Mouse (Mus musculus): ENCODE measurements around the gene Foxf2.

Gene Foxf2

GRCm38 (mm10) chr13:31625333-31626101 lies at the start of gene Foxf2:
Gene Foxf2 (plus strand): TSS chr13:31625816.
- DNase-seq (ENCODE audit: low spot score) = peak; percentile 37

DNA sequence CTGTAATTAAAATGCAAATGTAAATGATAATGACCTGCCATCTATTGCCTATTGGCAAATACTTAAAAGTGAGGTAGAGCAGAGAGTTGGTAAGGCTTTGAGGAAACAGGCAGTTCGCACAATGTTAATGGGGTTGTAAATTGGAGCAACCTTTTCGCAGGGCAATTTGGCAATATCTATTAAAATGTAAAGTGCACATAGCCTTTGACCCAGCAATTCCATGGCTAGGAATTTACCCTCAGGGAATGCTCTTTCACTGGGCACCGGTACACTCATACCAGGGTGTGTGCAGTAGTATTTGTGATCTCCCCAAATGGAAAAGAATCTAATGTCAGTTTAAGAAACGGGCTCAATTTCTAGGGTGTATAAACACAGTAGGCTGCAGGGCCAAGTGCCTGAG lies 48.9 kb upstream of the Foxf2 start:
- no peak for DNase-seq (ENCODE audit: low spot score)

- no peak for DNase-seq (ENCODE audit: low spot score)
Observed at GRCm38 (mm10) chr13:31577576-31577975, 48.0 kb upstream of the Foxf2 start.

GRCm38 (mm10) chr13:31578389-31578788 lies 47.2 kb upstream of the Foxf2 start:
- no peak for DNase-seq (ENCODE audit: low spot score)

- peak; percentile 53 for DNase-seq (ENCODE audit: low spot score)
Observed at GRCm38 (mm10) chr13:31579866-31580265, 45.8 kb upstream of the Foxf2 start.

DNA sequence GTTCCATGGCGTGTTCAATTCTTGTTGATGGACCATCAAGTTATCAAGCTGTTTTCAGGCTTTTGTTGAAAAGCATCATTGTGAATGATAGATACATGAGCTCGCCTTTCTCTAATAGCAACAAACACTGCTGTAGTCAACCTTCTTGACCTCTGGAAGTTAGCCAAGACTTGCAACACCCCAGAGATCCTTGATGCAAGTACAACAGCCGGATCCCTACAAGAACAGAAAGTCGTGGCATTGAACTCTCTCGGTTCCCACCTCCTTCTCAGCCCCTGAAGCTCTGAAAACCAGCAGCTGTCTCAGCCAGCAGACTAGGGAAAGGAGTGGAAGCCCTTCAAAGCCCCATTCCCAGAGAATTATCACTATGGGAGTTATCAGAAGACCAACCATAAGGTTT lies 38.3 kb upstream of the Foxf2 start:
- no peak for DNase-seq (ENCODE audit: low spot score)

- DNase-seq (ENCODE audit: low spot score) = no peak
Observed at GRCm38 (mm10) chr13:31599576-31599975, 26.0 kb upstream of the Foxf2 start.

- no peak for DNase-seq (ENCODE audit: low spot score)
Observed at GRCm38 (mm10) chr13:31603964-31604363, 21.7 kb upstream of the Foxf2 start.

DNA sequence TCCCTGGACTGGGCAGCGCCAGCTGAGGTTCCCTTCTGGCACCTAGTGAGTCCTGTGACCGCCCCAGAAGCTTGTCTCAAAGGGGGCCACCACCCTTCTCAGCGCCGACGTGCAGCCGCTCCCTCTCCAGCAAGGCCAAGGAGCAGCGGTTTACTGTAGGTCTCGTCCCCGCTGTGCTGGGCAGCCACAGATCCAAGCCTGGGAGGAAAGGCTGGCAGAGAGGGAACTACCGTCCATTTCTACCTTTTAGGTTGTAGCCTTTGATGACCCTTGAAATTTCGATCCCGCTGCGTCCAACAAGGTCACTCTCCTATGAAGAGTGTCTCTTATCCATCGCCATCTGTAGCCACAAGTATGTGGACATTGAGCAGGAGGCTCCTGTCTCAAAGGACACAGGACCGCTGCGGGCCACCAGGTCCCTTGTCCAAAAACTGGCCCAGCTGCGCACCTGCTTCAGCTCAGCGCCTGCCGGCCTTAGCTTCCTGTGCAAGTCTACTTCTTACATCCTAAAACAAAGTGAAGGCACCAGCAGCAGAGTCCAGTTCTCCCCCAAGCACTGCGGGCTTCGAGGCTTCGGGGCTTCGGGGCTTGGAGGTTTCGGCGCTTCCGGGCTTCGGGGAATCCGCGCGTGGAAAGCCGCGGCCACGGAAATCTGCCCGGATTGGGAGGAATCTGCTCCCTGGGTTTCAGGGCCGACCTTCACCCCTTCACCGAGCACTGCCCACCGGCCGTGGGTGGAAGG lies 10.7 kb upstream of the Foxf2 start:
- no peak for DNase-seq (ENCODE audit: low spot score)

GRCm38 (mm10) chr13:31615561-31616165 lies 10.0 kb upstream of the Foxf2 start:
- DNase-seq (ENCODE audit: low spot score) = no peak

DNA sequence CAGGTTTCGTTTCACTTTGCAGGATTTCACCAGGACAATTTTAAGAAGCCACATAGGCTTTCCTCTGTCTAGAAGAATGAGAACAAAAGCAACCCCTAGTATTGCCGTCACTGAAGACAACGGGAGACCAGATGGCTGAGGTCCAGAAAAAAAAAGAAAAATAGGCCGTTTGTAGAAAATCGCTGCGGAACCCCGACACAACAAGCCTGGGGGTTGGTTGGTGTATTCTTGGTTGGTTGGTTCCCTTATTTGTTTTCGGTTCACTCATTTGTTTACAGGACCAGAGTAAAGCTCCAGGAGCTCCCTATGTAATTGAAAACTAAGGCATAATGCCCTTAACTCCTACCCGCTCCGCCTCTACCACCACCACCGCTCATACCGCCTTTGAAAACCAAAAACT lies 7.6 kb upstream of the Foxf2 start:
- no peak for DNase-seq (ENCODE audit: low spot score)

GRCm38 (mm10) chr13:31618416-31618815 lies 7.2 kb upstream of the Foxf2 start:
- peak; percentile 82 for DNase-seq (ENCODE audit: low spot score)

- no peak for DNase-seq (ENCODE audit: low spot score)
Observed at GRCm38 (mm10) chr13:31618919-31619655, 6.5 kb upstream of the Foxf2 start.

DNA sequence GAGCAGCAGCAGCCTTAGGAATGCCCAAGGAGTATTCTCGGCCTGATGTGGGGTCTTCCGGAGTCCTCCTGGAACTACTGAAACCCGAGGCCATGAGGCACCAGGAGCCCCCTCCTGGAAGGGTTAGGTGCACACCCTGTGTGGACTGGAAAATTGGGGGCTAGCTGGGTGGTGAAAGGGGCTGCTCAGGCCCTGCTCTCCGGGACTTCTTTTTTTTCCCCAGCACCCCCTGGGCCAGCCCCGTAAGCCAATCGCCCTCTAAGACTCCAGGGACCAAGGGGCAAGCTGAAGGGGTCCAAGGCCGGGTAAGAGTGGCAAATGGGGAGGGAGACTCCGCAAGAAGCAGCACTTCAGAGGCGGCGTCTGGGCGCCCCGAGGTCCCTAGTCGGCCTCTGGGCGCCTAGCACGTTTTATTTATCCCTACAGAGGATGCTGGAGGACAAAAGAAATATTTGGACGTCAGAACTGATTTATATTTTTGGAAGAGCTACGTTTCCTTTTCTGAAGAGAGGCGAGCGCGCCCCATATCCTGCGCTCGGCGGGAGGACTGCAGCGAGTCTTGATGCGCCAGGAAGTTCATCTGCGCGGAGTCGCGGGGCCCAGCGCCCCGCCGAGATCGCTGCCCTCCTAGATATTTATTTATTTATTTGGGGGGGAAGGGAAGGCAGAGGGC lies 5.7 kb upstream of the Foxf2 start:
- DNase-seq (ENCODE audit: low spot score) = no peak

- DNase-seq (ENCODE audit: low spot score) = no peak
Observed at GRCm38 (mm10) chr13:31620499-31620847, 5.1 kb upstream of the Foxf2 start.

DNA sequence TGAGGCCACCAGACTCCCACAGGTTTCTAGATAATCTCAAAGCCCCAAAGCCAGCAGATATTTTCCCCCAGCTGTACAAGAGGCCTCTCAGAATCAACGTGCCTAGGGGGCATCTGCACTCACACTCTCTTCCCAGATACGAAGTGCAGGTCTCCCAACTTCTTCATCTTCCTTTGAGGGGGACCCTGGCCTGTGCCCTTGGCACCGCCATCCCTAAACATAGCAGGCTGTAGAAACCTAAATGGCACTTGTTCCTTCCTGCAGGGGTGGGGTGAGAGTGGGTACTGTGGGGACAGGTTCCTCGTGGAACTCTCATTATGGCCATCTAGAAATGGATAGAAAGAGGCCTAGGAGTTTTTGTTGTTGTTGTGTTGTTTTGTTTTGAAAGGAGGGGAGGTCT lies 4.7 kb upstream of the Foxf2 start:
- no peak for DNase-seq (ENCODE audit: low spot score)

- DNase-seq (ENCODE audit: low spot score) = no peak
Observed at GRCm38 (mm10) chr13:31621741-31622140, 3.9 kb upstream of the Foxf2 start.

DNA sequence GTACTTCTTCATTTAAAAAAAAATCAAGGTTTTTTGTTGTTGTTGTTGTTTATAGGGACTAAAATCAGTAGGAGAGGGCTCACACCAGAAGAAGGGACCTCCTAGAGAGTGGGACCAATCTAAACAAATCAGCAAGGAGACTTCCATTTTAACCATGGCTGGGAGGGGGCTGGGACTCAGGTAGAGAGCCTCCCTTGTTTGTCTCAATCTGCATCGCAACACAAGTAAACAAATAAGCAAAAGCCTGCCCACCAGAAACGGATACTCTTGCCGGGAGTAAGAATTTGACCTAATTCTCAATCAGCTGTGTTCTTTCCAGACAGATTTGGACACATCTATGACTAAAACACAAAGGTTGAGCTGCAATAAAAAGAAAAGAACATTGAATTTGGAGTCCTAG lies 3.2 kb upstream of the Foxf2 start:
- DNase-seq (ENCODE audit: low spot score) = no peak

DNA sequence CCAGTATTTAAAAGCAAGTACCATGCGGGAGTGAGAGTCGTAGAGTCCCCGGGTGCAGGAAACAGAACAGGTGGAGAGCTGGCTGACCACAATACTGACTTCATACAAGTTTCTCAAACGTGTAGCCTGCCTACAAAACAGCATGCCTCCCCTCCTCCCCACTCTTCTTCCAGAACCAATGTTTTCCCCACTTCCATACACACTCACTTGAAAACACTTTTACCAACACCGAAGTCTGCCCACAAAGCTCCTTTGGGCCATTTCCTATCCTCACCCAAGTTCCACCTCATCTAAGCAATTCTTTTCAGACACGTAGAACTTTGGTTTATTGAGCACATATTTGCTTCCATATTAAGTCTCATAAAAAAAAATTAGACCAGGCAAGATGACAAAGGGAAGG lies 2.3 kb upstream of the Foxf2 start:
- DNase-seq (ENCODE audit: low spot score) = no peak

- DNase-seq (ENCODE audit: low spot score) = no peak
Observed at GRCm38 (mm10) chr13:31623906-31624860, 1.4 kb upstream of the Foxf2 start.

GRCm38 (mm10) chr13:31624966-31625332 lies 667 bp upstream of the Foxf2 start:
- DNase-seq (ENCODE audit: low spot score) = no peak
